ENCODE assay signal across 10 mouse cellular contexts in genomic region chr1:134419751-134420458, GRCm38 (mm10). TPM values are rescaled to one million over a fixed set of nuclear protein-coding genes. Genes with fewer than 3 reads are reported as not detected.
A peak's percentile ranks its signal among the peaks of the same experiment; 100 is the strongest.
DNase-seq lines count a peak whose midpoint lies in the region; ATAC-seq lines count a peak whose summit lies in the region.
"Had no signal": no experiment of that assay in that cellular context is flagged by ENCODE, and none has a peak within 500 bp of the region (broad histone marks: within the 10 kb centered on the region; RNA-seq: fewer than 3 reads in every experiment).

No protein-coding gene starts in this region.

- peaks cover 29% of the 10 kb centered on the region for H3K36me3 ChIP-seq in intestine, embryonic 14.5 days (ENCODE audit: control insufficient read depth, insufficient read depth, low read length)
- H3K36me3 ChIP-seq in intestine, embryonic 15.5 days = peaks cover 9% of the 10 kb centered on the region; the same call in 1 of the 2 replicates
- H3K36me3 ChIP-seq in kidney, embryonic 16.5 days (ENCODE audit: insufficient read depth, low read length) = peaks cover 15% of the 10 kb centered on the region

- 0 out of 2 replicates have a peak overlapping the region, but pooled peaks have one; percentile 24 for H3K27ac ChIP-seq in intestine, embryonic 14.5 days (ENCODE audit: low read depth)
- H3K27ac ChIP-seq in intestine, embryonic 15.5 days = no peak overlapping the region
- H3K27ac ChIP-seq in kidney, embryonic 16.5 days (ENCODE audit: low read length) = peak overlapping the region; percentile 51

- 40% methylated on average over 5 of the region's 5 CpGs for WGBS in intestine, embryonic 14.5 days
- WGBS in intestine, embryonic 15.5 days = 34% methylated on average over 5 of the region's 5 CpGs
- WGBS in kidney, embryonic 16.5 days = 22% methylated on average over 5 of the region's 5 CpGs

- DNase-seq in intestine, embryonic 14.5 days (ENCODE audit: low spot score) = no peak
- peak; percentile 90 for DNase-seq in adrenal gland, postnatal 14 days
- DNase-seq in monocyte, adult 2 months (ENCODE audit: low read depth in 1 of 2, low spot score in 2 of 2) = peak; percentile 38 to 71
- DNase-seq in thymus, postnatal 25 days = no peak
- DNase-seq in right cerebral cortex, postnatal 25 days = no peak
- no peak for DNase-seq in cerebellum, adult 9-10 months
- DNase-seq: layer of hippocampus, postnatal 36 days; thymus, postnatal 4 days had no signal

- no peaks in the 10 kb centered on the region for H3K27me3 ChIP-seq in intestine, embryonic 14.5 days (replicated peaks; ENCODE audit: control insufficient read depth, insufficient read depth, low read length)
- H3K27me3 ChIP-seq in intestine, embryonic 15.5 days (replicated peaks) = no peaks in the 10 kb centered on the region
- H3K27me3 ChIP-seq in kidney, embryonic 16.5 days (ENCODE audit: insufficient read depth, low read length) = no peaks in the 10 kb centered on the region

- no peaks in the 10 kb centered on the region for H3K9me3 ChIP-seq in intestine, embryonic 14.5 days (ENCODE audit: control insufficient read depth, low read length)
- no peaks in the 10 kb centered on the region for H3K9me3 ChIP-seq in intestine, embryonic 15.5 days
- no peaks in the 10 kb centered on the region for H3K9me3 ChIP-seq in kidney, embryonic 16.5 days (ENCODE audit: low read length)

- peaks cover 42% of the 10 kb centered on the region for H3K4me1 ChIP-seq in intestine, embryonic 14.5 days (replicated peaks; ENCODE audit: control insufficient read depth, insufficient read depth, low read length)
- H3K4me1 ChIP-seq in intestine, embryonic 15.5 days (replicated peaks) = peaks cover 33% of the 10 kb centered on the region
- peaks cover 55% of the 10 kb centered on the region for H3K4me1 ChIP-seq in kidney, embryonic 16.5 days (ENCODE audit: insufficient read depth, low read length)

- H3K4me3 ChIP-seq in intestine, embryonic 14.5 days (ENCODE audit: low read depth, low read length) = no peak overlapping the region
- no peak overlapping the region for H3K4me3 ChIP-seq in intestine, embryonic 15.5 days (replicated peaks)
- no peak overlapping the region for H3K4me3 ChIP-seq in kidney, embryonic 16.5 days (ENCODE audit: low read length)

- H3K9ac ChIP-seq in intestine, embryonic 14.5 days (ENCODE audit: low read length) = no peak overlapping the region
- no peak overlapping the region for H3K9ac ChIP-seq in intestine, embryonic 15.5 days
- H3K9ac ChIP-seq in kidney, embryonic 16.5 days (replicated peaks; ENCODE audit: low read length) = no peak overlapping the region

- H3K4me2 ChIP-seq in intestine, embryonic 14.5 days (ENCODE audit: low read length) = no peak overlapping the region
- H3K4me2 ChIP-seq in intestine, embryonic 15.5 days (replicated peaks) = no peak overlapping the region
- no peak overlapping the region for H3K4me2 ChIP-seq in kidney, embryonic 16.5 days (replicated peaks; ENCODE audit: low read depth, low read length)

- ATAC-seq in intestine, embryonic 14.5 days (replicated peaks; ENCODE audit: low FRiP score, low TSS enrichment, low read depth) = no peak
- ATAC-seq in intestine, embryonic 15.5 days = no peak
- no peak for ATAC-seq in kidney, embryonic 16.5 days (ENCODE audit: low FRiP score, low TSS enrichment)

RNA-seq across cellular contexts. Expression of gene Adipor1, which starts 4.7 kb away (rescaled TPM):
- 80.1 and 80.6 TPM in 2 replicates for polyA plus RNA-seq in intestine, embryonic 14.5 days (2014; fragmentation: Nextera tagmentation; extraction: Ambion mirVana)
- polyA plus RNA-seq in intestine, embryonic 15.5 days (2015; fragmentation: Nextera tagmentation; extraction: Ambion mirVana) = 77.8 and 80.5 TPM in 2 replicates
- total RNA-seq in adrenal gland, postnatal 14 days (2021) = 119 and 126 TPM in 2 replicates
- 98.2 and 101 TPM in 2 replicates for polyA plus RNA-seq in kidney, embryonic 16.5 days (2015; fragmentation: Nextera tagmentation; extraction: Ambion mirVana)

RNA-seq across cellular contexts. Expression of gene Cyb5r1, which starts 14.5 kb away (rescaled TPM):
- polyA plus RNA-seq in intestine, embryonic 14.5 days (2014; fragmentation: Nextera tagmentation; extraction: Ambion mirVana) = 34.9 and 38.3 TPM in 2 replicates
- 35.8 and 37.9 TPM in 2 replicates for polyA plus RNA-seq in intestine, embryonic 15.5 days (2015; fragmentation: Nextera tagmentation; extraction: Ambion mirVana)
- total RNA-seq in adrenal gland, postnatal 14 days (2021) = 27.4 and 28.0 TPM in 2 replicates
- polyA plus RNA-seq in kidney, embryonic 16.5 days (2015; fragmentation: Nextera tagmentation; extraction: Ambion mirVana) = 42.7 and 44.1 TPM in 2 replicates

RNA-seq across cellular contexts. Expression of gene 4933406M09Rik, which starts 34.2 kb away (rescaled TPM):
- 0.09 TPM in 1 of 2 replicates, not detected in the other for polyA plus RNA-seq in intestine, embryonic 14.5 days (2014; fragmentation: Nextera tagmentation; extraction: Ambion mirVana)
- not detected in 2 replicates for polyA plus RNA-seq in intestine, embryonic 15.5 days (2015; fragmentation: Nextera tagmentation; extraction: Ambion mirVana)
- total RNA-seq in adrenal gland, postnatal 14 days (2021) = not detected in 2 replicates
- not detected in 2 replicates for polyA plus RNA-seq in kidney, embryonic 16.5 days (2015; fragmentation: Nextera tagmentation; extraction: Ambion mirVana)
- total RNA-seq: layer of hippocampus, postnatal 36 days had no signal

RNA-seq across cellular contexts. Expression of gene Klhl12, which starts 35.4 kb away (rescaled TPM):
- polyA plus RNA-seq in intestine, embryonic 14.5 days (2014; fragmentation: Nextera tagmentation; extraction: Ambion mirVana) = 18.9 and 25.7 TPM in 2 replicates
- polyA plus RNA-seq in intestine, embryonic 15.5 days (2015; fragmentation: Nextera tagmentation; extraction: Ambion mirVana) = 21.7 and 22.2 TPM in 2 replicates
- total RNA-seq in adrenal gland, postnatal 14 days (2021) = 18.6 and 19.5 TPM in 2 replicates
- polyA plus RNA-seq in kidney, embryonic 16.5 days (2015; fragmentation: Nextera tagmentation; extraction: Ambion mirVana) = 32.4 and 35.4 TPM in 2 replicates

RNA-seq across cellular contexts. Expression of gene Tmem183a, which starts 58.1 kb away (rescaled TPM):
- 89.2 and 93.4 TPM in 2 replicates for polyA plus RNA-seq in intestine, embryonic 14.5 days (2014; fragmentation: Nextera tagmentation; extraction: Ambion mirVana)
- 87.1 and 88.9 TPM in 2 replicates for polyA plus RNA-seq in intestine, embryonic 15.5 days (2015; fragmentation: Nextera tagmentation; extraction: Ambion mirVana)
- total RNA-seq in adrenal gland, postnatal 14 days (2021) = 39.7 and 50.9 TPM in 2 replicates
- 79.0 and 88.8 TPM in 2 replicates for polyA plus RNA-seq in kidney, embryonic 16.5 days (2015; fragmentation: Nextera tagmentation; extraction: Ambion mirVana)

Comparison
In these comparisons a context has a peak if more than half of its experiments do, and no peak if none do; other contexts are left out.
1. DNase-seq: peak in adrenal gland, postnatal 14 days (single experiment) and monocyte, adult 2 months (2 of 2); none in intestine, embryonic 14.5 days (single experiment), thymus, postnatal 25 days (single experiment), right cerebral cortex, postnatal 25 days (single experiment) and cerebellum, adult 9-10 months (single experiment).